Mouse (Mus musculus): Measurements from ENCODE around the gene Klrg2.

- no peak for TF ChIP-seq CTCF (IDR thresholded peaks at IDR 0.05)
- no peak for TF ChIP-seq POLR2A (IDR thresholded peaks at IDR 0.05; ENCODE audit: insufficient read depth, low read depth, low read length)
- no peak for TF ChIP-seq EP300 (IDR thresholded peaks at IDR 0.05; ENCODE audit: insufficient read depth, low read depth, low read length)
These were observed 25.9 kb upstream of the Klrg2 start, which contains the start of gene Clec2l for GRCm38 (mm10) chr6:38662714-38663615.

Measured in heart, adult 2 months (tissue).